Mouse (Mus musculus) MEL (cell line): ENCODE measurements at regions not wholly inside any gene's neighbourhood (a gene's known extent, or its start where the extent isn't known, plus 50 kb on each side); places are given as distances from the start of the nearest gene placed in this dataset.

Experiments used
- CHD2 ChIP-seq: IDR thresholded peaks from 2 replicates; pipeline ENCODE4 v1.6.1; 2011; ENCODE audit warnings: low read length, improper control_type of control experiment
- GATA1 ChIP-seq: IDR thresholded peaks from 2 replicates; pipeline ENCODE4 v1.6.1; 2011; ENCODE audit warnings: low read depth, low read length, improper control_type of control experiment
- MAZ ChIP-seq: IDR thresholded peaks from 2 replicates; pipeline ENCODE4 v1.6.1; 2012; ENCODE audit warnings: low read depth, mild to moderate bottlenecking, inconsistent platforms, low read length, improper control_type of control experiment
- MYB ChIP-seq: IDR thresholded peaks from 2 replicates; pipeline ENCODE4 v1.6.1; 2011; ENCODE audit warnings: mild to moderate bottlenecking, low read depth, low read length, improper control_type of control experiment
- TBP ChIP-seq: IDR thresholded peaks from 2 replicates; pipeline ENCODE4 v1.8.0; 2011; ENCODE audit warnings: low read depth, low read length, improper control_type of control experiment
- ZC3H11A ChIP-seq: IDR thresholded peaks from 2 replicates; pipeline ENCODE4 v1.6.1; 2012; ENCODE audit warnings: low read depth, mild to moderate bottlenecking, inconsistent platforms, low read length, improper control_type of control experiment
- ZNF384 ChIP-seq: IDR thresholded peaks from 2 replicates; pipeline ENCODE4 v1.6.1; 2012; ENCODE audit warnings: low read depth, mild to moderate bottlenecking, inconsistent platforms, low read length, improper control_type of control experiment

- TF ChIP-seq TBP: no peak
- no peak for TF ChIP-seq MAZ
- no peak for TF ChIP-seq CHD2
- TF ChIP-seq GATA1: no peak
- no peak for TF ChIP-seq ZC3H11A
- TF ChIP-seq MYB: no peak
- TF ChIP-seq ZNF384: no peak
These were observed 98.4 kb upstream of the Plxna2 start for GRCm38 (mm10) chr1:194519509-194520220.
